Mouse (Mus musculus) cortical plate, adult 2 months (tissue): Measurements from ENCODE around the gene Dio2.

Experiments
- CTCF ChIP-seq: fragments of 200-500 bp; IDR thresholded peaks from 2 replicates; pipeline ENCODE4 v1.5.1; 2011; ENCODE audit warnings: mild to moderate bottlenecking, control low read depth, low read length; ENCODE audit not compliant: insufficient read depth; ENCODE audit errors: extremely low read depth
- POLR2A ChIP-seq: fragments of 200-500 bp; IDR thresholded peaks from 2 replicates; pipeline ENCODE4 v1.6.1; 2011; ENCODE audit warnings: mild to moderate bottlenecking, low read length, control low read depth; ENCODE audit not compliant: insufficient read depth; ENCODE audit errors: extremely low read depth

DNA sequence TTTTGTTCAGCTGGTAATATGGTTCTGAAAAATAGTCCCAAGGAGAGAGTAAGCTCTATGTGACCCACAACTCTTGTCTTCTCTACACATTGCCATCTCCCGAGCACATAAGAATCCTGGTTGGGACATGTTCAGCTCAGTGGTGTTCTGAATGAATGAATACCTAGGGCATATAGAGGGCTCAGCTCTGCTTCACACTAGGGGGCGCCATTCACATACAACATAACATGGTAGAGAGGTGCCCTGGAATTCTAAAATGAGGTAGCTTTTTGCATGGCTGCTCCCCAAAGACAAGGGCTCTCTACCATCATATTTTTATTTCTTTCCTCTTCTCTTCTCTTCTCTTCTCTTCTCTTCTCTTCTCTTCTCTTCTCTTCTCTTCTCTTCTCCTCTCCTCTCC lies 2.2 kb upstream of the Dio2 start:
- TF ChIP-seq POLR2A (no peak), CTCF (peak; percentile 76)
